Mouse (Mus musculus): ENCODE measurements around the gene Inpp5d. TPM values are rescaled to one million over a fixed set of nuclear protein-coding genes. Genes with fewer than 3 reads are reported as not detected.

The Inpp5d gene
- polyA plus RNA-seq, 1 experiment from 2014 or later, result 14.2 TPM

DNA sequence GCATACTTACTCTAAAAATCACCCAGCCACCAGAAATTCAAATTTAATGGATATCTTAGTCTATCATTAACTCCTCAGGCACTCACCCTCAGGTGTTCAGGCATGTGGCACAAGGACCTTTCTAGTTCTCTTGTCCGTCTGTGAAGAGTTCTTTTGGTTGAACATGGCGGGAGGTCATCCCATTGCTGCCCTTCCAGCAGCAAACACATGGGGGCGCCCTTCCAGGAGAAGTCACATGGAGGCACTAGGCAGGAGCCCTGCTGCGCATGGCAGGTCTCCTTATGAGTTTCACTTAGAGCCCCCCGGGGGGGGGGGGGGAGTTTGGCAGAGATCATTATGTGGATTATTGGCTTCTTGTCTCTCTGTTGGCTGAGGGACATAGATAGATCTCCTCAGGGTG lies 76.2 kb downstream of the Inpp5d start:
- H3K9ac ChIP-seq (ENCODE audit: low read depth, low read length), result no peak overlapping the region
- H3K9me3 ChIP-seq (replicated peaks; ENCODE audit: control insufficient read depth, low read length), result no peaks in the 10 kb centered on the region
- no peaks in the 10 kb centered on the region; the same call in 1 of the 2 replicates for H3K36me3 ChIP-seq (ENCODE audit: control insufficient read depth, insufficient read depth)
- H3K4me3 ChIP-seq (ENCODE audit: low read depth, low read length), result no peak overlapping the region
- H3K27ac ChIP-seq (ENCODE audit: low read length), result no peak overlapping the region
- 0 out of 2 replicates have a peak, but pooled peaks have one; percentile 14 for ATAC-seq (ENCODE audit: low read depth)
- WGBS (ENCODE audit: insufficient replicate concordance), result 59% methylated on average over 5 of the region's 5 CpGs
- no peaks in the 10 kb centered on the region for H3K27me3 ChIP-seq (ENCODE audit: control insufficient read depth, insufficient read depth, low read depth, low read length)
- no peaks in the 10 kb centered on the region for H3K4me1 ChIP-seq (ENCODE audit: control insufficient read depth, low read depth, low read length)
- H3K4me2 ChIP-seq (ENCODE audit: low read depth, low read length), result no peak overlapping the region

DNA sequence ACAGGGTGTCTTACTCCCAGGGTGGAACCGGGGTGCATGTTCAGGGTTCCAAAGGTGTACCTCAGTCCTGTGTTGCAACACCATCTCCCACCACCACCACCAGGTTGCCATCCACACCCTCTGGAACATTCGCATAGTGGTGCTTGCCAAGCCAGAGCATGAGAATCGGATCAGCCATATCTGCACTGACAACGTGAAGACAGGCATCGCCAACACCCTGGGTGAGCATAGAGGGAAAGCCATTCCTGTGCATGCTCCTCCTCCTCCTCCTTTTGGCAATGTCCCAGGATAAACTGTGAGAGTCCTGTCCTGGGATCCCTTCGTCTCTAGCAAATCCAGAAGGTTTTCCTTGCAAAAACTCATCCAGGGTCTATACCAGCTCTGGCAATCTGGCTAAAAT lies 77.9 kb downstream of the Inpp5d start:
- H3K4me3 ChIP-seq (ENCODE audit: low read depth, low read length), result no peak overlapping the region
- H3K9me3 ChIP-seq (replicated peaks; ENCODE audit: control insufficient read depth, low read length), result no peaks in the 10 kb centered on the region
- no peak overlapping the region for H3K27ac ChIP-seq (ENCODE audit: low read length)
- ATAC-seq (ENCODE audit: low read depth), result no peak
- H3K27me3 ChIP-seq (ENCODE audit: control insufficient read depth, insufficient read depth, low read depth, low read length), result no peaks in the 10 kb centered on the region
- H3K9ac ChIP-seq (ENCODE audit: low read depth, low read length), result no peak overlapping the region
- no peak overlapping the region for H3K4me2 ChIP-seq (ENCODE audit: low read depth, low read length)
- 83% methylated on average over 6 of the region's 6 CpGs for WGBS (ENCODE audit: insufficient replicate concordance)
- H3K4me1 ChIP-seq (ENCODE audit: control insufficient read depth, low read depth, low read length), result no peaks in the 10 kb centered on the region
- no peaks in the 10 kb centered on the region; the same call in 1 of the 2 replicates for H3K36me3 ChIP-seq (ENCODE audit: control insufficient read depth, insufficient read depth)

DNA sequence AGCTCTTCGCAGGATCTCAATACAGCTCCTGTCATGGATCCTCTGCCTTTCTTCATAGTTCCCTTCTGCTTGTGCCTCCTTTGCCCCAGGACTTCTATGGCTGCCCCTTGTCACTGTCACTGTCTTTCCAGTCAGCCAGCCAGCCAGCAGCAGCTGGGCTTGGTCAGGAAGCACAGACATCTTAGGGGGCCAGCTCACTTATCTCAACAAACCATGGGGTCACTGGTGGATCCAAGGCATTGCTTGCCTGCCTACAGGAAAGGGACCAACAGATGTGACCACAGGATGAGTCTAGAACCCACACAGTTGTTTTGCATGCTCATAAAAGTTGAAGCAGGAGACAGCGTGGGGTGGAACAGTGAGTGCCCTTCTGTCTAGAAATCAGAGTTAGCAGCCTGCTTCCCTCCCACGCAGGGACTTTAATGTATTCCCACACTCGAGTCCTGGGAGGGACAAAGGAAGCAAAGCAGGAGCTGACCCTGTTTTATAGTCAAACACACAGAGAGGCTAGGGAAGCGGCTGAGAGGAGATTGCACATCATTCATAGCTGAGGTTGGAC lies 79.9 kb downstream of the Inpp5d start:
- WGBS (ENCODE audit: insufficient replicate concordance), result 74% methylated on average over 5 of the region's 5 CpGs
- Histone ChIP-seq H3K4me3 (ENCODE audit: low read depth, low read length) (no peak overlapping the region), H3K4me2 (ENCODE audit: low read depth, low read length) (no peak overlapping the region), H3K4me1 (ENCODE audit: control insufficient read depth, low read depth, low read length) (peaks cover 9% of the 10 kb centered on the region), H3K27ac (ENCODE audit: low read length) (no peak overlapping the region), H3K9ac (ENCODE audit: low read depth, low read length) (no peak overlapping the region), H3K9me3 (replicated peaks; ENCODE audit: control insufficient read depth, low read length) (no peaks in the 10 kb centered on the region), H3K27me3 (ENCODE audit: control insufficient read depth, insufficient read depth, low read depth, low read length) (no peaks in the 10 kb centered on the region), H3K36me3 (ENCODE audit: control insufficient read depth, insufficient read depth) (no peaks in the 10 kb centered on the region; the same call in 1 of the 2 replicates)
- ATAC-seq (ENCODE audit: low read depth), result no peak

DNA sequence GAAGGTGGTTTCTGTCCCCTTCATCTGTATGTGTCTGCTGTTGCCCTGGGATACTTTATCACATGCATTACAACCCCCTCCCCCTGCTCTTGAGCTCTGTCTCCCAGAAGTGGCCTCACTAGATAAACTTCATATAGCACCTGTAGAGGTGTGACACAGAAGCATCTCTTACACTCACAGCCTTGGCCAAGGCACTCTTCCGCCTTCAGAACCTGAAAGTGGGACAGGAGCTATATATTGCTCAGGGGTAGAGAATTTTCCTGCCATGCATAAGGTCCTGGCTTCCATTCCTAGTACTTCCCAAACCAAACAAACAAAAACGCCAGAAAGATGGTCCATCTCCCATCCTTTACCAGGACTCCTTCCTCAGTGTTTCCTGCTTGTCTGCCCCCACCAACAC lies 84.1 kb downstream of the Inpp5d start:
- Histone ChIP-seq H3K27ac (ENCODE audit: low read length) (peak overlapping the region; percentile 35), H3K27me3 (ENCODE audit: control insufficient read depth, insufficient read depth, low read depth, low read length) (no peaks in the 10 kb centered on the region), H3K36me3 (ENCODE audit: control insufficient read depth, insufficient read depth) (no peaks in the 10 kb centered on the region; the same call in 1 of the 2 replicates), H3K9ac (ENCODE audit: low read depth, low read length) (no peak overlapping the region; the same call in 1 of the 2 replicates), H3K4me2 (ENCODE audit: low read depth, low read length) (no peak overlapping the region), H3K4me1 (ENCODE audit: control insufficient read depth, low read depth, low read length) (peaks cover 32% of the 10 kb centered on the region), H3K9me3 (replicated peaks; ENCODE audit: control insufficient read depth, low read length) (no peaks in the 10 kb centered on the region), H3K4me3 (ENCODE audit: low read depth, low read length) (no peak overlapping the region)
- ATAC-seq (ENCODE audit: low read depth), result no peak
- WGBS (ENCODE audit: insufficient replicate concordance), result 72% methylated on average over 2 of the region's 2 CpGs

DNA sequence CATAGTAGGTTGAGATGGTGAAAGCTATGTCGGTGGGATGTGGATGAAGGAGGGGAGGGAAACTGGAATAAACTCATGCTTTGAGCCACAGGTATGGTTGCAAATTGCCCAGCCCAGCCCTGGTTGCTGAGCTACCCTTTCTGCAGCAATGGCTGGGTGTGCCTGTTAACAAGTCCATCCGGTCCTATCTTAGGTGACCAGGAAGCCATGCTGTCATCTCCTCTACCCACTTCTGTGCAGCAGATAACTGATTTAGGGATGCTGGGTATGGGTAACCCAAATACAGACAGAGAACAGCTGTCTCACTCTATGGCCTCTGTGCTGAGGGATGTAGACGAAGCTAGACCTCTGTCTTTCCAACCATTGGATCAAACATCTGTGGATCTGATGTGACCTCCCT lies 86.2 kb downstream of the Inpp5d start:
- peak; percentile 97 for ATAC-seq (ENCODE audit: low read depth)
- H3K4me2 ChIP-seq (ENCODE audit: low read depth, low read length), result peak overlapping the region; percentile 27
- WGBS (ENCODE audit: insufficient replicate concordance), result 53% methylated on average over 3 of the region's 3 CpGs
- H3K27ac ChIP-seq (ENCODE audit: low read length), result peak overlapping the region; percentile 90
- H3K36me3 ChIP-seq (ENCODE audit: control insufficient read depth, insufficient read depth), result no peaks in the 10 kb centered on the region
- peaks cover 38% of the 10 kb centered on the region for H3K4me1 ChIP-seq (ENCODE audit: control insufficient read depth, low read depth, low read length)
- peak overlapping the region; percentile 28 for H3K9ac ChIP-seq (ENCODE audit: low read depth, low read length)
- no peak overlapping the region for H3K4me3 ChIP-seq (ENCODE audit: low read depth, low read length)
- H3K27me3 ChIP-seq (ENCODE audit: control insufficient read depth, insufficient read depth, low read depth, low read length), result no peaks in the 10 kb centered on the region
- no peaks in the 10 kb centered on the region for H3K9me3 ChIP-seq (replicated peaks; ENCODE audit: control insufficient read depth, low read length)

DNA sequence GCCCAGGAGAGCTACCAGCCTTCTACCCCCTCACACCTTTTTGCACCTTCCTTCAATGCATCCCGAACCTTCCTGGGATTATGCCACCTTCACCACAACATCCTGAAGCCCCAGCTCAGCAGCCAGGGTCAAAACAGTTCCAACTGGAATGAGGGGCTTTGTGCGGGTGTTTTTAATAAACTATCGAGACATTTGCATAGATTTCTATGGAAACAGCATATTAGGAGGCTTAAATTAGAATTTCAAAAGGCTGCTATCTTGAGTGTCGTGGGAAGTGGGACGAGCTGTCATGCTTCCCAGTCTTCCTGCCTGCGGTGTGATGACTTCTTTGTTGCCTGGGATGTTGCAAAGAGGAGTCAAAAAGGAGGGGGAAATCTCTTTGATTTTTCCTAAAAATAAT lies 88.9 kb downstream of the Inpp5d start:
- H3K9ac ChIP-seq (ENCODE audit: low read depth, low read length), result no peak overlapping the region
- H3K4me3 ChIP-seq (ENCODE audit: low read depth, low read length), result no peak overlapping the region
- peaks cover 60% of the 10 kb centered on the region for H3K4me1 ChIP-seq (ENCODE audit: control insufficient read depth, low read depth, low read length)
- WGBS (ENCODE audit: insufficient replicate concordance), result 70% methylated on average over 6 of the region's 6 CpGs
- H3K27me3 ChIP-seq (ENCODE audit: control insufficient read depth, insufficient read depth, low read depth, low read length), result no peaks in the 10 kb centered on the region
- no peaks in the 10 kb centered on the region for H3K9me3 ChIP-seq (replicated peaks; ENCODE audit: control insufficient read depth, low read length)
- no peaks in the 10 kb centered on the region for H3K36me3 ChIP-seq (ENCODE audit: control insufficient read depth, insufficient read depth)
- H3K4me2 ChIP-seq (ENCODE audit: low read depth, low read length), result no peak overlapping the region
- no peak for ATAC-seq (ENCODE audit: low read depth)
- H3K27ac ChIP-seq (ENCODE audit: low read length), result no peak overlapping the region

DNA sequence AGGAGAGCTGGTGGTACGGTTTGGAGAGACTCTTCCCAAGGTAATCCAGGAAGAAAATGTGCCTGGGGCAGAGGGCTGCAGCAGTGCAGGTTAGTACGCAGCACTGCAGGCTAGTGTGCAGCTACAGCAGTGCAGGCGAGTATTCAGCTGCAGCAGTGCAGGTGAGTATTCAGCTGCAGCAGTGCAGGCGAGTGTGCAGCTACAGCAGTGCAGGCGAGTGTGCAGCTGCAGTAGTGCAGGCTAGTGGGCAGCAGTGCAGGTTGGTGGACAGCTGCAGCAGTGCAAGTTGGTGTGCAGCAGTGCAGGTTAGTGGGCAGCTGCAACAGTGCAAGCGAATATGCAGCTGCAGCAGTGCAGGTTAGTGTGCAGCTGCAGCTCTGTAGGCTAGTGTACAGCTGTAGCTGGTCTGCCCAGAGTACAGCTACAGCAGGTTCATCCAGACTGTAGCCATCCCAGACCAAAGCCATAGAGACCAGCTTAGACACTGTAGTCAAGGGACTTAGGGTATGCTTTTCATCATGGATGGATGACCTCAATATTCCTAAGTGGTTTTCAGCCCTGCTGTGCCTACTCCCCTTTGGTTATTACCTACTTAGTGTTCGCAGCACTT lies 89.7 kb downstream of the Inpp5d start:
- H3K4me2 ChIP-seq (ENCODE audit: low read depth, low read length), result no peak overlapping the region
- no peaks in the 10 kb centered on the region for H3K9me3 ChIP-seq (replicated peaks; ENCODE audit: control insufficient read depth, low read length)
- H3K27me3 ChIP-seq (ENCODE audit: control insufficient read depth, insufficient read depth, low read depth, low read length), result no peaks in the 10 kb centered on the region
- H3K27ac ChIP-seq (ENCODE audit: low read length), result 0 out of 2 replicates have a peak overlapping the region, but pooled peaks have one; percentile 11
- H3K4me3 ChIP-seq (ENCODE audit: low read depth, low read length), result no peak overlapping the region
- H3K9ac ChIP-seq (ENCODE audit: low read depth, low read length), result no peak overlapping the region
- 78% methylated on average over 7 of the region's 7 CpGs for WGBS (ENCODE audit: insufficient replicate concordance)
- H3K36me3 ChIP-seq (ENCODE audit: control insufficient read depth, insufficient read depth), result no peaks in the 10 kb centered on the region
- no peak for ATAC-seq (ENCODE audit: low read depth)
- H3K4me1 ChIP-seq (ENCODE audit: control insufficient read depth, low read depth, low read length), result peaks cover 53% of the 10 kb centered on the region

DNA sequence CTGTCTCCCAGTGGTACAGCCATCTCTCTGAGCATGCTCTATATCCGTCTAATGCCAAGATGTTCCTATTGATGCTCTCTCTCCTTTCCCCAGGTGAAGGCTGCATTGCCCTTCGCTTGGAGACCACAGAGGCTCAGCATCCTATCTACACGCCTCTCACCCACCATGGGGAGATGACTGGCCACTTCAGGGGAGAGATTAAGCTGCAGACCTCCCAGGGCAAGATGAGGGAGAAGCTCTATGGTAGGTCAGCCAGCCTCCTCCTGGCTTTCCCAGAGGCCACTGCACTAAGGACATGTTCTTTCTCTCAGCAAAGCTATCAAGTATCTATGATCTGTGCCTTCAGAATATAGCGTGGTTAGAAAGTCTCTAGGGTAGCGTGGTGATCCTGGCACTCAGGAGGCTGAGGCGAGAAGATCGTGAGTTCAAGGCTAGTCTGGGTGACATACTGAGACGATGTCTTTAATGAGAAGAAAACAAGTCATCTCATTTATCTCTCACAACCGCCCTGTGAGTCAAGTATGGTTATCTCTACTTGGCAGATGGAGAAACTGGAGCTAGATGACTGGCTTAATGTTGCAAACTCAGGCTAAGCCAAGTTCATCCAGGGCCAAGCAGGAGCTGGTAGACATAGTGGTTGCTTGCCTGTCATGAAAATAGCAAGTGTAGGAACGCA lies 92.0 kb downstream of the Inpp5d start:
- Histone ChIP-seq H3K9ac (ENCODE audit: low read depth, low read length) (peak overlapping the region; percentile 38), H3K4me2 (ENCODE audit: low read depth, low read length) (peak overlapping the region; percentile 54), H3K4me1 (ENCODE audit: control insufficient read depth, low read depth, low read length) (peaks cover 34% of the 10 kb centered on the region), H3K36me3 (ENCODE audit: control insufficient read depth, insufficient read depth) (0 out of 2 replicates have a peak, but pooled peaks cover 2% of the 10 kb centered on the region), H3K9me3 (replicated peaks; ENCODE audit: control insufficient read depth, low read length) (no peaks in the 10 kb centered on the region), H3K27me3 (ENCODE audit: control insufficient read depth, insufficient read depth, low read depth, low read length) (no peaks in the 10 kb centered on the region), H3K4me3 (ENCODE audit: low read depth, low read length) (no peak overlapping the region), H3K27ac (ENCODE audit: low read length) (peak overlapping the region; percentile 90)
- ATAC-seq (ENCODE audit: low read depth), result peak; percentile 92
- WGBS (ENCODE audit: insufficient replicate concordance), result 35% methylated on average over 10 of the region's 10 CpGs

DNA sequence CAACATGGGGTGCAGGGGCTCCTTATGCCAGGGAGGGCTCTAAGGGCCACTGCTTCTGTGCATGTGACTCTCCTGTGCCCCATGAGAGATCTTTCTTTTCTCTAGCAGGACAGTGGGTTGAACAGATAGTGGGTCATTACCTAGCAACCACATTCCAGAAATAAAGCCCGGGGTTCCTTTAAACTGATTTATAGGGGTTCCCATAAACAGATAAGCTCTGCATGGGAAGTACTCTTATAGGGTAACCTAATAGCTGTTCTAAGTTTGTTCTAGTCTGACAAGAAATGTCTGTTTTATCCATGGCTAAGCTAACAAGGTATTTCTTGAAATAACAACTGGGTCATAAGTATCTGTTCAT lies 92.5 kb downstream of the Inpp5d start:
- Histone ChIP-seq H3K27ac (ENCODE audit: low read length) (peak overlapping the region; percentile 90), H3K9ac (ENCODE audit: low read depth, low read length) (peak overlapping the region; percentile 38; the same call in 1 of the 2 replicates), H3K4me1 (ENCODE audit: control insufficient read depth, low read depth, low read length) (peaks cover 31% of the 10 kb centered on the region), H3K4me3 (ENCODE audit: low read depth, low read length) (no peak overlapping the region), H3K9me3 (replicated peaks; ENCODE audit: control insufficient read depth, low read length) (no peaks in the 10 kb centered on the region), H3K4me2 (ENCODE audit: low read depth, low read length) (peak overlapping the region; percentile 54), H3K27me3 (ENCODE audit: control insufficient read depth, insufficient read depth, low read depth, low read length) (no peaks in the 10 kb centered on the region), H3K36me3 (ENCODE audit: control insufficient read depth, insufficient read depth) (0 out of 2 replicates have a peak, but pooled peaks cover 2% of the 10 kb centered on the region)
- peak; percentile 51 for ATAC-seq (ENCODE audit: low read depth)
- WGBS (ENCODE audit: insufficient replicate concordance), result 26% methylated on average over 1 of the region's 1 CpGs

All from liver, embryonic 16.5 days (tissue).